Mouse (Mus musculus) skeletal muscle tissue, adult 2 months (tissue): Measurements from ENCODE around the gene Gm16253.
A peak's percentile ranks its signal among the peaks of the same experiment; 100 is the strongest.

Experiments used
- DNase-seq: peaks from one replicate; pipeline ENCODE4 v3.0.0-alpha.2; 2012; ENCODE audit warnings: low read depth, low spot score

The Gm16253 gene

GRCm38 (mm10) chr3:96576690-96577541 lies at the start of gene Gm16253:
TSS of gene Gm16253 (plus strand) at chr3:96576984.
- peak; percentile 98 for DNase-seq

GRCm38 (mm10) chr3:96528506-96528905 lies 48.3 kb upstream of the Gm16253 start:
- no peak for DNase-seq

- DNase-seq: no peak
Observed at GRCm38 (mm10) chr3:96532050-96532449, 44.7 kb upstream of the Gm16253 start.

- no peak for DNase-seq
Observed at GRCm38 (mm10) chr3:96534300-96534699, 42.5 kb upstream of the Gm16253 start.

DNA sequence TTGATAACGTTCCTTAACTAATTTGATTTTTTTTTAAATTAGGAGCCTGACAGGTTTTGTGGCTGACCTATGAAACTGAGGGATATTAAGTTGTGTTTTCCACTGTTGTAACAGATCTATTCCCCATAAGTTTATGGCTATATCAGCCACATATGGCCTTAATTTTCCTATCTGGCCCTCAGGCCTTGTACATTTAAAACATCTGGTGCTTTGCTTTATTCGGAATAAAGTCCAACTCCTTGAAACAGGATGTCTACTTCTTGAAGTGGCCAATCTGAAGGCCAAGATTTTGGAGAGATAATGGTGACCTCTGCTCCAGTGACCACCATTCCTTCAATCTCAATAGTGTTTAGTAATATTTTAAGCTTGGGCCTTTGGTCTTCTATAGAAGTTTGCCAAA lies 37.5 kb upstream of the Gm16253 start:
- DNase-seq: no peak

DNA sequence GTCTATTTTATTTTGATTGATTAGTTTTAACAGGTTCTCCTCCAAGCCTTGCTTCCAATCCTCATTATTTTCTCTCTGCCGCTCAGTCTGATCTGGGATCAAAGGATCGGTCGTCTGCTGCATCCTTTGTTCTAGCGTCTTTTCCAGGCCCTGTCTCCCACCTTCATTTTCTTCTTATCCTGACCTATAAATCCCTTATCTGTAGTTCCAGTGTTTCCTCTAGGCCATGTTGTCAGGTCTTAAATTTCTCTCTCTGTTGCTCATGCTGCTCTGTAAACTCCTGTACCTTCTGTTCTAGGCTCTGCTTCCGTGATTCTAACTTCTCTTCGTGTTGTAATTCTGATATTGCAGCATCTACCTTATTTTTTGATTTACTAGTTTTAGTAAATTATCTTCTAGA lies 36.0 kb upstream of the Gm16253 start:
- DNase-seq: no peak

- DNase-seq: no peak
Observed at GRCm38 (mm10) chr3:96541328-96542078, 35.3 kb upstream of the Gm16253 start.

GRCm38 (mm10) chr3:96542554-96542953 lies 34.2 kb upstream of the Gm16253 start:
- DNase-seq: no peak

GRCm38 (mm10) chr3:96543345-96543744 lies 33.4 kb upstream of the Gm16253 start:
- DNase-seq: no peak

GRCm38 (mm10) chr3:96545565-96545964 lies 31.2 kb upstream of the Gm16253 start:
- no peak for DNase-seq

DNA sequence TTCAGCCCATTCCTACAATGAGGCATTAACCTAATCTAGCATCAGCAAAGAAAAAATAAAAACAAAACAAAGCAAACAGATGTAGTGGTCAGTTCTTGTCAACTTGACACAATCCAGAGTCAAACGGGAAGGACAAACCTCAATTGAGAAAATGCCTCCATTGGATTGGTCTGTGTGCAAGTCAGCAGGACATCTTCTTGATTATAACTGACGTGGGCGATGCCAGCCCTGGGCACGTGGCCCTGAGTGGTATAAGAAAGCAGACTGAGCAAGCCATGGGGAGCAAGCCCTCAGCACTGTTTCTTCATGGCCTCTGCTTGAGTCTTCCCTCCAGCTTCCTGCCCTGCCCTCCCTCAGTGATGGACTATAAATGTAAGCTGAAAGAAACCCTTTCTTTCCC lies 29.9 kb upstream of the Gm16253 start:
- DNase-seq: no peak

DNA sequence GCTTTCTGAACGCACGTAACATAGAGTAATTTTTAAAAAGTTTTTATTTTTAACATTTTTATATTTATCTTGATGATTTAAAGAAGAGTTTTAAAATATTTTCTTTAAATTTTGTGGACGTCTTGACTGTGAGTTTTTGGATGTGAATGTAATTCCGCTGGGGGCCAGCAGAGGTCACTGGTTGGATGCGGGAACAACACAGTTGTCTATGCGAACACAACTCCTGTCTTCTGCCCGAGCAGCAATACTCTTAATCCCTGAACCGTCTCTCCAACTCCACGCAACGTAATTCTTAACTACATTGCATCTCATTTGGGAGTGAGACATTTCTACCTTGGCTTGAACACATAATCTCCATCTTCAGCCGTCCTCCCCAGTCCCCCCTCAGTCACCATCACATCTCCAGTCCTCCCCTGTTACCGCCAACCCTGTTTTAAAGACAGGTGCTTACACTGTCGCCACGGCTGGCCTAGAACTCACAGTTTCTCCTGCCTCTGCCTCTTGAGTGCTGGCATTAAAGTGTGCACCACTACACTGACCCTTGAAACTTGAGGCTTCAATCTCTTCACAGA lies 29.3 kb upstream of the Gm16253 start:
- DNase-seq: no peak

DNA sequence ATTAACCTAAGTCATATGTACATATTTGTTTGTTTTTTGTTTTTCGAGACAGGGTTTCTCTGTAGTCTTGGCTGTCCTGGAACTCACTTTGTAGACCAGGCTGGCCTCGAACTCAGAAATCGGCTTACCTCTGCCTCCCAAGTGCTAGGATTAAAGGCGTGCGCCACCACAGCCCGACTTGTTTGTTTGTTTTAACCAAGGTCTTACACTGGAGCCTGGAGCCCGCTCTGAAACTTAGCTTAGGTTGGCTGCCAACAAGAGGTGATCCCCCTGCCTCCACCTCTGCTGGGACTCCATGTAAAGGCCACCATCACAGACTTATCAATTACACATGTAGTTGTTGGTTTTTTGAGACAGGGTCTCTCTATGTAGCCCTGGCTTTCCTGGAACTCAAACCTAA lies 28.0 kb upstream of the Gm16253 start:
- DNase-seq: no peak

- no peak for DNase-seq
Observed at GRCm38 (mm10) chr3:96549346-96549745, 27.4 kb upstream of the Gm16253 start.

- no peak for DNase-seq
Observed at GRCm38 (mm10) chr3:96551203-96551602, 25.6 kb upstream of the Gm16253 start.

DNA sequence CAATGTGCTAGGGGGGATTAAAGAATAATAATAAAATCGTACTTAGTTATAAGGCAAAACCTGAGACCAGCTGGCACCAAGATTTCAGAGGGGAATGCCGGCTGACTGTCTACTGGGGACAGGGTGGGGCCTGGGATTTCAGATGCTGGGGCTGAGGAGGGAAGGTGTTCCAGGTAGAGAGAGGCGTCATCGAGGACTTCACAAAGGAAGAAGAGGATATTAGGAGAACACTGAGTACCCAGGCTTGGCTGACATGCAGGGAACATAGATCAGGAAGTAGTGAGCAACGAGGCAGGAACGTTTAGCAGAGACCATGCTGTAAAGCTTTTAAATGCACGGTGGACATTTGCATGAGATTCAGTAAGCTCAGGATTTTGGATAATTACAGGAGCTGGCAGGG lies 24.9 kb upstream of the Gm16253 start:
- no peak for DNase-seq

DNA sequence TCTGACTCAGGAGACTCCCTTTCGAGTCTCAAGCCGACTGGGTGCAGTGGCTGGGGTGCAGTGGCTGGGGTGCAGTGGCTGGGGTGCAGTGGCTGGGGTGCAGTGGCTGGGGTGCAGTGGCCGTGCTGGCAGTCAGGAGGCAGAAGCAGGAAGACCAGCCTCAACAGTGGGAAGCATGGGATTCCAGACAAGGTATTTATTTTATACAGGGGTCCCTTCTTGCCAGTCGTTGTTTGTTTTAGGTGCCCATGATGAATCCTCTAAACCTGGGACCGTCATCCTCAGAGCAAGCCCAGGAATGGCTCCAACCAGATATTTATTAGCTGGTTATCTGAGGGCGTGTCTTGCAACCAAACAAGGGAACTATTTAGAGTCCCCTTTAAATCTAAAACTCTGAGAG lies 23.2 kb upstream of the Gm16253 start:
- DNase-seq: no peak

- DNase-seq: no peak
Observed at GRCm38 (mm10) chr3:96554251-96554650, 22.5 kb upstream of the Gm16253 start.

- DNase-seq: peak; percentile 88
Observed at GRCm38 (mm10) chr3:96555041-96555596, 21.7 kb upstream of the Gm16253 start.

DNA sequence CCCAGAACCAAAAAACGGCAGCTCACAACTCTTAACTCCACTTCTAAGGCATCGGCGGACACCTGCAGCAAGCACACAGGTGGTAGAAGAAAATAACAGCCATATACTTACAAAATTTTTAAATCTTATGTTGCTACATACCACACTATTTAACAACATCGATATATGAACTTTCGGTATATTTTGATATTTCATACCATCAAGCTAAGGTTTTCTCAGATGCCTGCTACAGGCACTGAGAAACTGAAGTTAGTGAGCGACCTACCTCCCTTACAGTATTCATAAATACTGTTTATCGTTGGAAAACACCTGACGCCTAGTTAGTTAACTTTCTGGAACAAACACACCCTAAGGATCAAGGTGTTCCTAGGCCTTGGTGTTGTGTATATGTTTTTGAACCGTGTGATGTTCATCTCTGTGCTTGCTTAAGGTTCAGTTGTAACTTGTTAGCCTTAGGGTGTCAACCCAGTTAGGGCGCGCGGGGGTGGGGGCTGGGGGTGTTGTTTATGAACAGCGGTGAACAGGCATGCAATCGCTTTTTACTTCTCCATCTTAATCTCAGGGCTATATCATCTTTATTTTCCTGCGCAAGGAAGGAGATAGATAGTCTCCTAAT lies 20.7 kb upstream of the Gm16253 start:
- DNase-seq: no peak
